Mouse (Mus musculus): ENCODE data around the gene Erap1.
"Not testable (repeated sequence)": the region's sequence is repeated elsewhere in the genome, so short reads cannot be mapped to it uniquely, and the experiment has no call there.

Erap1 gene

DNA sequence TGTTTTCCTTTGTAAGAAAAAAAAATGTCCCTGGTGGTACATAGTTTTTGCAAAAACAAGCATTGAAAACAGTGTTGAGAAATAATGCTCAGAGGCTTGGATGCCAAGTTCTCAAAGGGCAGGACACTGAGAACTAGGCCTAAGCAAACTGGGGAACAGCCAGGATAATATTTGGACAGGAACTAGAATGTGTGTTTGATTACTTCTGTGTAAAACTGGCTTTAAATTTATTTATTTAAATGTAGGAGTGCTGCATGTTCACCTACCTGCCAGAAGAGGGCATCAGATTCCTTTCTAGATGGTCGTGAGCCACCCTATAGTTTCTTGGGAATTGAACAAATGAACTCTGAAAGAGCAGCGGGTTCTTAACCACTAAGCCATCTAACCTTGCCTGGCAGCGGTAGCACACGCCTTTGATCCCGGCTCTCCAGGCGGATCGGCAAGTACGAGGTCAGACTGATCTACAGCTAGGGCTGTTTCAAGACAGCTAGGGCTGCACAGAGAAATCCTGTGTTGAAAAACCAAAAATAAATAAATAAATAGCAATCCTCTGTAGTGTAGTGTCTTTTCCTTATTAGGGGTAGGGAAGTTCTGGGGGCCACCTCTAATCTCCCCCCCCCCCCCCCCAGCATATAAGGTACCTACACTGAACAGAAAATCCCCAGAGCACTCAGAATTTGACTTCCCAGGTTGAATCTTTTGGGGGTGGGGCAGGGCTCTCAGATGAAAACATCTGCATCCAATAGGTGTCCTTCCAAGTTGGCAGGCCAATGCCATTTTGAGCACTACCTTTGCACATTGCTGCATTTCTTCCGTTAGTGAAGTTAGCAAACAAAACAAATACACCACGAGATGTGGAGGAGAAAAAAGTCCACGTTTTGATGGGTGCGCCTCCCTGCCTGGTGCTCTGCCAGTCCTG, at the start of gene Erap1:
TSS of gene Erap1 (plus strand) at position 776 of the 919 bp plus-strand sequence.
- in situ Hi-C loops (cut with MseI, MboI) = loop anchor here in 1 of 2 experiments (10.0 kb wide), 1 partner anchor 216 kb away; no protein-coding TSS in a partner anchor

DNA sequence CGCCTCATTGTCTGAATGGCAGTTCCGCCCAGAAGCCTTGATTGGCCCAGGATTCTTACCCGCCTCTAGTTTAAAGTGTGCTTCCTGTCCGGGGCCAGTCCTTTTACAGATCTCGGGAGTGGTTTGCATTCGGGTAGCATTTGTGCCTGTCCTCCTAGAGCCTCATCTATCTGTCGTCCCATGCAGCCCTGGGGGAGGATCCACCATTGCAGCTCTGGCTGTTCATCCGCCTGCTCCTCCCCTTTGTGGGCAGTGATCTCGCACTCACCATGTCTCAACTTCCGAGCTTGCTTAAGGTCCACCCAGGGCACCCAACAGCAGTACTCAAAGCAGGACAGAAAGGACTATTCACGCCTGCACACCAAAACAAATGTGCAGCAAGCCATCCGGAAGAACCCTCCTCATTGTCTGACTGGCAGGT, 48.0 kb upstream of the Erap1 start:
- in situ Hi-C loops (cut with MseI, MboI) = not testable (repeated sequence)

DNA sequence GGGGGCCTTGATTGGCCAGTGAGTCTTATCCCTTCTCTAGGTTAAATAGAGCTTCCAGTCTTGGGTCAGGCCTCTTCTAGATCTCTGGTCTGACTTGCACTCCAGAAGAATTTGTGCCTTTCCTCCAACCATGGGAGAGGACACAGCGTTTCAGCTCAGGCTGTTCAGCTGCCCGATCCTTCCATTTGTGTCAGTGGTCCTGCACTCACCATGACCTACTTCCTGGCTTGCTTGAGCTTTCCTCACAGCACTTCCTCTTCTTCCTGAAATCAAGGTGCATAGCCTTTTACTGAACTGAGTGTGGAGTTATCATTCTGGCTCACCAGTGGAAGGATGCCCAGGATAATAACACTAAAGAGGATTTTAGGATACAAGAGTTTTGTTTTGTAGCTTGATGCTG, 47.5 kb upstream of the Erap1 start:
- in situ Hi-C loops (cut with MseI, MboI) = not testable (repeated sequence)

DNA sequence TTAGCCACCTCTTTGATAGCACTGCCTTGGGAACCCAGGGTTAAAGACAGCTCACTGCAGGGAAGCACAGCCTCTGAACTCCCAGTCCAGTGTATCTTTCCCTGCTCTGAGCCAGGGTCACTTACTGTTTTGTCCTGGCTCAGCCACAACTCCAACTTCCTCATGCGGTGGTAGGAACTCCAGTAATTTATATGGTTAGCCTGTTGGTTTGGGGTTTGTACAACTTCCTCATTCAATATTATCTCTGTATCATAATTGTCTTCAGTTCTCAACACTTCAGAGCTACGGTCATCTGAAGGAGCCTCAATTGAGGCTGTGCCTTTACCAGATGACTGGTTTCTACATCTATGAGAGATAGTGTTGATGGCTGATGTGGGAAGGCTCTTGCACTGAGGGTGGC, 42.3 kb upstream of the Erap1 start:
- in situ Hi-C loops (cut with MseI, MboI) = not testable (repeated sequence)

DNA sequence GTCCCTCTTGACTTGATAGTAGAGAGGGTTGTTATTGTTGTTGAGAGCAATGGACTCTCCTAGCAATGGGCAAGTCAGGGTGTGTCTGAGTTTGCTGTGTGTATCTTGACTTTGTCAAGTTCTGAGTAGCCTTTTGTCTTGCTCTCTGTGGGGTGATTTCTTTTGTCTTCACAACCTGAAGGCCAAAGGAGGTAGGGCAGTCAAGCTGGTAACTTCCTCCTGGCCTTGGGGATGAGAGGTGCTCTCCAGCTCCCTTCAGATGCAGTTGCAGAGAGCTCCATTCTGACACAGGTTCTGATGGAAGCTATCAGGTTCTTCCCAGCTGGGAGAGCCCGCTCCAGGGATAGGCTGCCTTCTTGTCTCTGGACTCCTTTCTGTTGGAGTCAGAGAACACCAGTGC, 37.6 kb upstream of the Erap1 start:
- in situ Hi-C loops (cut with MseI, MboI) = not testable (repeated sequence)

DNA sequence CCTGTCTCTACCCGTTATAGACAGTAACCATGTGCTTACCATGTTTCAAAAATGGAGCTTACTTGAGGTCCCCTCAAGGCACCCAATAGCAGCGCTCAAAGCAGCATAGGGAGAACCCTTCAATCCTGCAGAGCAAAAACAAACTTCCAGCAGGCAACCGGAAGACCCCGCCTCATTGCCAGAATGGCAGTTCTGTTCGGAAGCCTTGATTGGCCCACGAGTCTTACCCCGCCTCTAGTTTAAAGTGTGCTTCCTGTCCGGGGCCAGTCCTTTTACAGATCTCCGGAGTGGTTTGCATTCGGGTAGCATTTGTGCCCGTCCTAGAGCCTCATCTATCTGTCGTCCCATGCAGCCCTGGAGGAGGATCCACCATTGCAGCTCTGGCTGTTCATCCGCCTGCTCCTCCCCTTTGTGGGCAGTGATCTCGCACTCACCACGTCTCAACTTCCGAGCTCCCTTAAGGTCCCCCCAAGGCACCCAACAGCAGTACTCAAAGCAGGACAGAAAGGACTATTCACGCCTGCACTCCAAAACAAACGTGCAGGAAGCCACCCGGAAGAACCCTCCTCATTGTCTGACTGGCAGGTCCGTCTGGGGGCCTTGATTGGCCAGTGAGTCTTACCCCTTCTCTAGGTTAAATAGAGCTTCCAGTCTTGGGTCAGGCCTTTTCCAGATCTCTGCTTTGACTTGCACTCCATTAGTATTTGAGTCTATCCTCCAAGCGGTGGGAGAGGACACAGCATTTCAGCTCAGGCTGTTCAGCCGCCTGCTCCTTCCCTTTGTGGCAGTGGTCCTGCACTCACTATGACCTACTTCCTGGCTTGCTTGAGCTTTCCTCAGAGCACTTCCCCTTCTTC, 22.0 kb upstream of the Erap1 start:
- in situ Hi-C loops (cut with MseI, MboI) = not testable (repeated sequence)

DNA sequence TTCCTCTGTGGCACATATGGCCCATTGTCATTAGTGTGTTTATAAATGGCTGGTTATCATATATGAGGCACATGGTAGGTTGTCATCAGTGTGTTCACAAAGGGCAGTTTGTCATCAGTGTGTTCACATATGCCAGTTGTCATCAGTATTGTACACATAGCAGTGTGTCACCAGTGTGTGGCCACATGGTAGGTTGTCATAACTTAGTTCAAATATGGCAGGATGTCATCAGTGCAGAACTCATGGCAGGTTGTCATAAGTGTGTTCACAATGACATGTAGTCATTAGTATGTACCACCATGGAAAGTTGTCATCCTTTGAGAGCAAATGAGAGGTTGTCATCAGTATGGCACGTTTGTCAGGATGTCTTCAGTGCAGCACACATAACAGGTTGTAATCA, 7.0 kb upstream of the Erap1 start:
- in situ Hi-C loops (cut with MseI, MboI) = loop anchor here (5.0 to 10.0 kb wide), 2 partner anchors 222 to 225 kb away; no protein-coding TSS in a partner anchor

DNA sequence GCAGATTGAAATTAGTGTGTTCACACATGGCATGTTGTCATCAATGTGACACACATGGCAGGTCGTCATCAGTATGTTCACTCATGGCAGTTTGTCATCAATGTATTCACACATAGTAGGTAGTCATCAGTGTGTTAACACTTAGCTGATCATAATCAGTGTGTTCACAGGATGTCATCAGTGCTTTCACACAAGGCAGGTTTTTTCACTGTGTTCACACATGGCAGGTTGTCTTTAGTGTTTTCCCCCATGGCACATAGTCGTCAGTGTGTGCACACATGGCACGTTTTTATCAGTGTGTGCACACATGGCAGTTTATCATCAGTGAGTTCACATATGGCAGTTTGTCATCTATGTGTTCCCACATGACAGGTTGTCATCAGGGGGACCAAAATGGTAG, 6.5 kb upstream of the Erap1 start:
- in situ Hi-C loops (cut with MseI, MboI) = loop anchor here (5.0 to 10.0 kb wide), 2 partner anchors 222 to 224 kb away; no protein-coding TSS in a partner anchor

DNA sequence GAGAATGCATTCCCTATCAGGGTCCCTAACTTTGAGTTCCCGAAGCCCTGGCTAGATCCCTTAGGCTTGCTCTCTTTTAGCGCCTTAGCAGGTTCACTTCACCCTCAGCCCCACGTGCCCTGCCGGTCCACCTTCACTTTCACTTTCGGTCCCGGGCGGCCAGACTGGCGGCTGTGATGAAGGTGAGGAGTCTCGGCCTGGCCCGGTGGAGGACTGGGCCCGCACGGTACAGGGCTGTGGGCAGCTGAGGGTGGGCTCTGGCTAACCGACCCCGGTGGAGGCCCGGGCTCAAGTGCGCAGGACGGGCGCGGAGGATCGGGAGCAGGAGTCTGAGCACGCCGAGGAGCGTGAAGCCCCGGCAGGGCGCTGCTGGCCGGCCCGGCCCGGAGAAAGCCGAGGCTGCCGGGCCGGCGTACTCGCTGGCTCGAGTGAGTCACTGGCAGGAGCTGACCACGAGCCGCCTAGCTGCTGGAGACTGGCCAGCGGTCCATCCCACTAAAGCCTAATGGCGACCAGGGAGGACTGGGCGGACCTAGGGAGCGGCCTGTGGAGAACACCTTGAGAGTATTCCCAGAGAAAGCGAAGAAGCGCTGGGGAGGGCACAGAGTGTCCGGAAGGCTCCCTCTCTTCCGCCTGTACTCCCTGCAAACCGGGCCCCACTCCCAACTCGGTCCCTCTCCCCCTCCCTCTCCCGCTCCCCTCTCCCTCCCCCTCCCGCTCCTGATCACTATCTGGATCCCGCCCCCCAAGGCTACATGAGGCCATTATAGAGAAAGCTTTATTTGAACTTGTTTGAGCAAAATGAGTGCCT, 549 bp downstream of the Erap1 start:
- in situ Hi-C loops (cut with MseI, MboI) = loop anchor here in 1 of 2 experiments (10.0 kb wide), 1 partner anchor 215 kb away; no protein-coding TSS in a partner anchor

DNA sequence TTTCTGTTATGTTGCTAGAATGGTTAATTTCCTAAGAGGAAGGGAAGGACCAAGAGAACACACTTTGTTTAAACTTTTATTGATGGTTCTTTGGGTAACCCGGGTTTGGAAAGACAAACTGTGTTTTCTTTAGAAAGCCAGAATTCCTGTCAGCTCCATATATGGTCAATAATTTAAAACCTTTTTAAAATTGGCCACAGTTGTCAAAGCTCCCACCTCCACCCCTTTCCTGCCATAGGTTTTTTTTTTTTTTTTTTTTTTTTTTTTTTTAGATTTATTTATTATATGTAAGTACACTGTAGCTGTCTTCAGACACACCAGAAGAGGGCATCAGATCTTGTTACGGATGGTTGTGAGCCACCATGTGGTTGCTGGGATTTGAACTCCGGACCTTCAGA, 1.2 kb downstream of the Erap1 start:
- in situ Hi-C loops (cut with MseI, MboI) = not testable (repeated sequence)

DNA sequence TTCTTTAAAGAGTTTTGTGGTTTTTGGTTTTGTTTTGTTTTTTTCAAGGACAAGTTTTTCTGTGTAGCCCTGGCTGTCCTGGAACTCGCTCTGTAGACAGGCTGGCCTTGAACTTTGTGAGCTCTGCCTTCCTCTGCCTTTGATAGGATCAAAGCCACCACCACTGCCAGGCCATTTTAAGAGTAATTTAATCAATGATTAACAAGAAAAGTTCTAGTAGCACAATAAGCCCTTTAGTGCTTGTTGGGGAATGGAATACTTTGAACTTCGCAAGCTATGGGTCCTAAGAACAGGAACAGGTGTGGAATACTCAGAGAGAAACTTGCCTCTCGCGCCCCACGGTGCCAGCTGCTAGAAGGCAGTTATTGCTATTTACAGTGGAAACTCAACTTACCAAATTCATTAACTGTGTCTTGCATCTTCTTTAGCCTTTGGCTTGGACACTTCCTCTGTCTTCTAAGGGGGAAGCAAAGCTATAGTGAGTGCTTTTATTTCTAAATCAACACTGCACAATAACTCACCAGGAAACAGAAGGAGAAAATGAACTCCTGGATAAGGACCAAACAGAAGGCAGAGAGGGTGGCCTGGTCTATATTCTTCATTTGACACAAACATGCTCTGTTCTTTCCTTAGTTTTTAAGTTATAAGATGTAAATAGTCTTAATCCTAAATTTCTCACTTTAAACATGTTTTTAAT, 56.3 kb downstream of the Erap1 start:
- in situ Hi-C loops (cut with MseI, MboI) = no loop called here

DNA sequence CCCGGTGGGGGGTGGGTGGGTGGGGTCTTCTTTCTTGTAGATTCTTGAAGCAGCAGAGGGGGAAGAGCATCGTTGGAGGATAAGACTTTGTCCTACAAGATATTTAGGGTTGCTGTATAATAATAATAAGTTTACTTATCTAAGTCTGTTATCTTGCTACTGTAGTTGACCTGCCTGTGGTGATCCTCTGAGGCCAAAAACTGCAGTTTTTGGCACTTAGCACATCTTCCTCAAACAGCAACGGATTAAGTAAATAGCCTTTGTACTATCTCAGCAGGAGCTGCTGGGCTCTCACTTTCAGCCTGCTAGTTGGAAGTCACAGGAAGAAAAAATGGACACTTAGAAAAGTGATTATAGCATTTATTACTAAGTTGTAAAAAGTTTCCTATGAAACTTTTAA, 56.9 kb downstream of the Erap1 start:
- in situ Hi-C loops (cut with MseI, MboI) = no loop called here

DNA sequence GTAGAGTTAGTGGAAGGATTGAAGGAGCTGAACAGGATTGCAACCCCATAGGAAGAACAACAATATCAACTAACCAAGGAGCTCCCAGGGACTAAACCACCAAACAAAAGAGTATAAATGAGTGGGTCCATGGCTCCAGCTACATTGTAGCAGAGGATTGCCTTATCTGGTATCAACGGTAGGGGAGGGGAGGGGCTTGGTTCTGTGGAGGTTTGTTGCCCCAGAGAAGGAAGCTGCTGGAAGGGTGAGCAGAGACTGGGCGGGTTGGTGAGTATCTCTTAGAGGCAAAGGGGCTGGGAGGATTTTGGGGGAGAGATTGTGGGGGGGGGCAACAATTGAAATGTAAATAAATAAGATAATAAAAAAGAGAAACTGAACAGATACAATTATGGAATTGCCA, 79.6 kb downstream of the Erap1 start:
- in situ Hi-C loops (cut with MseI, MboI) = no loop called here

DNA sequence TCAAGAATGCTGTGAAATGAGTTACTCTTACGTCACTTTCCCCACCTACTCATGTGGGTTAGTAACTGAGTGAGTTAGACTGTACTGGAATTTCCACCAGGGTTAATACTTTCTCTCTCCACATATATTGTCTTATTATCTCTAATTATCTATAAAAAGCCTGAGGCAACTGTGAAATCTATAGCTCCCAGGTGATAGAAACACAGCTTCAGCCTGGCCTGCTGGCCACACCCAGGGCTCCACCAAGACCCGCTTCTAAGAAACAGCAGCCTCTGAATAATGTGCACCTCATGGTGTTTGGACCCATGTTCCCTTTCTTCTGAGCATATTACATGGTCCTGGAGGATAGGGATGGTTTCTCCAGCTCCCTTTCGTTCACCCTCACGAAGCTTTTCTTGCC, 94.4 kb downstream of the Erap1 start:
- in situ Hi-C loops (cut with MseI, MboI) = no loop called here

DNA sequence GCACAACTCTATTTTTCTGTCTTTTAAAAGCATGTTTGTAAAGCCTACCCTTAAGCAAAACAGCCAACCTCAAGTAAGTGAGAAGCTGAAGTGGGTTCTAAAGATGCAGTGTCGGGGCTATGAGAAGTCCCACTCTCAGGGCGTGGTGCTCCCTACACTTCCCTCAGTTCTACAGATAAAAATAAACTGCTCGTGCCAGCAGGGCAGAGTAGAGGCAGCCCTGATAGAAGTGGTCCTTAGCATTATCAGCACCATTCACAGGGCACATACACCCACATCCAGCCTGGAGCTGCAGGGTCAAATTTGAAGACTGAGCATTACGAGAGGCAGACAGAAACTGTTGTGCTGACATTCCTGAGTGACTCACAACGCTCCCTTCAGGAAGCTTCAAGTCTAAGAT, 96.5 kb downstream of the Erap1 start:
- in situ Hi-C loops (cut with MseI, MboI) = no loop called here

DNA sequence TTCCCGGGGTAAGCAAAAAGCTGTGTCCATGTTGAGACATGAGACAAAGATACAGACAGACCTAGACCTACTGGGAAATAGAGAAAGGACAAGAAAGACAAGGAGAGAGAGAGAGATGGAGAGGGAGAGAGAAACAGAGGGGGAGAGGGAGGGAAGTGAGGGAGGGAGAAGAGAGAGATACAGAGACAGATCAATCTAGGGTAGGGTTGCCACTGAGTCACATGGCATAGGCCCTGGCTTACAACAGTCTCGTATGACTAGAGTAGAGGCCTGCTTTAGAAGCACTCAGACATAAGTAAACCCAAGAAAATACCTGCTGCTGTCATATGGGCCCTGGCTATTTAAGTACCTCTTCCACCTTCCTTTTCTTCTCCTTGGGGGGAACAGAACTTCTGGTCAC, 97.0 kb downstream of the Erap1 start:
- in situ Hi-C loops (cut with MseI, MboI) = no loop called here

Data from mouse trophoblast stem cell (cell line).